Comparison of ENCODE assay signal across 9 mouse cellular contexts in the genomic region with DNA sequence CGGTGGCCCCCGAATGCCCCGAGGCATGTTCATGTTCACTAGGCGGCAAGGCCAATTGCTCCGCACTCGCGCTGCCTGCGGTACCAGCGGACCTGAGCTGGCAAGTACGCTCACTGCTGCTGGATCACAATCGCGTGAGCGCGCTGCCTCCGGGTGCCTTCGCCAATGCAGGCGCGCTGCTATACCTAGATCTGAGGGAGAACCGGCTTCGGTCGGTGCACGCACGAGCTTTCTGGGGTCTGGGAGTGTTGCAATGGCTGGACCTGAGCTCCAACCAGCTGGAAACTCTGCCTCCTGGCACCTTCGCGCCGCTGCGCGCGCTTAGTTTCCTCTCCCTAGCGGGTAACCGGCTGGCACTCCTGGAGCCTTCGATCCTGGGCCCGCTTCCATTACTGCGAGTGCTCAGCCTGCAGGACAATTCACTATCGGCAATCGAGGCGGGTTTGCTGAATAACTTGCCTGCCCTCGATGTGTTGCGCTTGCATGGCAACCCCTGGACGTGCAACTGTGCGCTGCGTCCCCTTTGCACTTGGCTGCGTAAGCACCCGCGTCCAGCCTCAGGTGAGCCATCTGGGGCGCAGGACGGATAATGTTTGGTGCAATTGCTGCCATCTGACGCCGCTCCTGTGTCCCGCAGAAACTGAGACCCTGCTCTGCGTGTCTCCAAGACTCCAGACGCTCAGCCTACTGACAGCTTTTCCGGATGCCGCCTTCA. TPM values are rescaled to one million over a fixed set of nuclear protein-coding genes. Genes with fewer than 3 reads are reported as not detected.
DNase-seq lines count a peak whose midpoint lies in the region; ATAC-seq lines count a peak whose summit lies in the region.
"Had no signal": no experiment of that assay in that cellular context is flagged by ENCODE, and none has a peak within 500 bp of the region (broad histone marks: within the 10 kb centered on the region; RNA-seq: fewer than 3 reads in every experiment).

No protein-coding gene starts in this region.

- peaks cover 12% of the 10 kb centered on the region for H3K36me3 ChIP-seq in embryonic facial prominence, embryonic 13.5 days
- H3K36me3 ChIP-seq in kidney, embryonic 16.5 days (ENCODE audit: insufficient read depth, low read length) = peaks cover 7% of the 10 kb centered on the region
- peaks cover 14% of the 10 kb centered on the region for H3K36me3 ChIP-seq in midbrain, embryonic 10.5 days

- H3K9me3 ChIP-seq in embryonic facial prominence, embryonic 13.5 days = no peaks in the 10 kb centered on the region
- H3K9me3 ChIP-seq in kidney, embryonic 16.5 days (ENCODE audit: low read length) = no peaks in the 10 kb centered on the region
- no peaks in the 10 kb centered on the region for H3K9me3 ChIP-seq in midbrain, embryonic 10.5 days (replicated peaks)

- no peak overlapping the region for H3K9ac ChIP-seq in embryonic facial prominence, embryonic 13.5 days
- H3K9ac ChIP-seq in kidney, embryonic 16.5 days (replicated peaks; ENCODE audit: low read length) = no peak overlapping the region

- peak overlapping the region; percentile 29 for H3K4me3 ChIP-seq in embryonic facial prominence, embryonic 13.5 days
- H3K4me3 ChIP-seq in kidney, embryonic 16.5 days (ENCODE audit: low read length) = peak overlapping the region; percentile 16
- peak overlapping the region; percentile 24 for H3K4me3 ChIP-seq in midbrain, embryonic 10.5 days

- DNase-seq in frontal cortex, postnatal 25 days (ENCODE audit: low spot score in 2 of 2) = no peak
- DNase-seq in ES-CJ7 (ENCODE audit: low read depth, low spot score) = peak; percentile 44
- peak; percentile 26 for DNase-seq in midbrain, embryonic 10.5 days (ENCODE audit: low spot score)
- no peak for DNase-seq in embryo, embryonic 10 days (ENCODE audit: low spot score)
- no peak for DNase-seq in T-cell, adult 2 months (ENCODE audit: low spot score)

- peaks cover 43% of the 10 kb centered on the region for H3K4me1 ChIP-seq in embryonic facial prominence, embryonic 13.5 days
- H3K4me1 ChIP-seq in kidney, embryonic 16.5 days (ENCODE audit: insufficient read depth, low read length) = peaks cover 24% of the 10 kb centered on the region
- peaks cover 28% of the 10 kb centered on the region for H3K4me1 ChIP-seq in midbrain, embryonic 10.5 days

- peak; percentile 15; the same call in 1 of the 2 replicates for ATAC-seq in frontal cortex, adult (ENCODE audit: low TSS enrichment)
- ATAC-seq in embryonic facial prominence, embryonic 13.5 days (ENCODE audit: insufficient number of reproducible peaks, insufficient read depth, low FRiP score, low TSS enrichment, low read depth) = no peak
- ATAC-seq in kidney, embryonic 16.5 days (ENCODE audit: low FRiP score, low TSS enrichment) = no peak

- WGBS in embryonic facial prominence, embryonic 13.5 days = 1% methylated on average over 54 of the region's 54 CpGs
- 1% methylated on average over 54 of the region's 54 CpGs for WGBS in kidney, embryonic 16.5 days
- WGBS in midbrain, embryonic 10.5 days = 2% methylated on average over 54 of the region's 54 CpGs

- H3K27me3 ChIP-seq in embryonic facial prominence, embryonic 13.5 days = peaks cover 81% of the 10 kb centered on the region
- peaks cover 60% of the 10 kb centered on the region for H3K27me3 ChIP-seq in kidney, embryonic 16.5 days (ENCODE audit: insufficient read depth, low read length)
- H3K27me3 ChIP-seq in midbrain, embryonic 10.5 days (ENCODE audit: low read depth, poor library complexity, severe bottlenecking) = peaks cover 91% of the 10 kb centered on the region

- no peak overlapping the region for H3K27ac ChIP-seq in embryonic facial prominence, embryonic 13.5 days
- H3K27ac ChIP-seq in kidney, embryonic 16.5 days (ENCODE audit: low read length) = no peak overlapping the region
- H3K27ac ChIP-seq in midbrain, embryonic 10.5 days (replicated peaks) = no peak overlapping the region

- peak overlapping the region; percentile 60 for H3K4me2 ChIP-seq in embryonic facial prominence, embryonic 13.5 days
- H3K4me2 ChIP-seq in kidney, embryonic 16.5 days (replicated peaks; ENCODE audit: low read depth, low read length) = peak overlapping the region; percentile 37

RNA-seq across cellular contexts. Expression of gene Lrrc26, which starts 0.5 kb away (rescaled TPM):
- polyA plus RNA-seq in embryonic facial prominence, embryonic 13.5 days (2015; fragmentation: Nextera tagmentation; extraction: Ambion mirVana) = 0.22 TPM in 2 replicates
- polyA plus RNA-seq in kidney, embryonic 16.5 days (2015; fragmentation: Nextera tagmentation; extraction: Ambion mirVana) = not detected in 2 replicates
- not detected in 2 replicates for polyA plus RNA-seq in midbrain, embryonic 10.5 days (2016; fragmentation: Nextera tagmentation; extraction: Ambion mirVana)
- polyA plus RNA-seq: C2C12 had no signal

RNA-seq across cellular contexts. Expression of gene Tmem210, which starts 2.3 kb away (rescaled TPM):
- not detected in 2 replicates for polyA plus RNA-seq in embryonic facial prominence, embryonic 13.5 days (2015; fragmentation: Nextera tagmentation; extraction: Ambion mirVana)
- polyA plus RNA-seq in kidney, embryonic 16.5 days (2015; fragmentation: Nextera tagmentation; extraction: Ambion mirVana) = not detected in 2 replicates
- not detected in 2 replicates for polyA plus RNA-seq in midbrain, embryonic 10.5 days (2016; fragmentation: Nextera tagmentation; extraction: Ambion mirVana)
- polyA plus RNA-seq: C2C12 had no signal

RNA-seq across cellular contexts. Expression of gene Anapc2, which starts 18.0 kb away (rescaled TPM):
- 137 and 143 TPM in 2 replicates for polyA plus RNA-seq in embryonic facial prominence, embryonic 13.5 days (2015; fragmentation: Nextera tagmentation; extraction: Ambion mirVana)
- 146 and 152 TPM in 2 replicates for polyA plus RNA-seq in kidney, embryonic 16.5 days (2015; fragmentation: Nextera tagmentation; extraction: Ambion mirVana)
- polyA plus RNA-seq in midbrain, embryonic 10.5 days (2016; fragmentation: Nextera tagmentation; extraction: Ambion mirVana) = 141 and 153 TPM in 2 replicates

RNA-seq across cellular contexts. Expression of gene Ssna1, which starts 18.0 kb away (rescaled TPM):
- polyA plus RNA-seq in embryonic facial prominence, embryonic 13.5 days (2015; fragmentation: Nextera tagmentation; extraction: Ambion mirVana) = 231 and 246 TPM in 2 replicates
- polyA plus RNA-seq in kidney, embryonic 16.5 days (2015; fragmentation: Nextera tagmentation; extraction: Ambion mirVana) = 209 and 211 TPM in 2 replicates
- 243 and 252 TPM in 2 replicates for polyA plus RNA-seq in midbrain, embryonic 10.5 days (2016; fragmentation: Nextera tagmentation; extraction: Ambion mirVana)

RNA-seq across cellular contexts. Expression of gene Tprn, which starts 27.8 kb away (rescaled TPM):
- 7.5 and 8.2 TPM in 2 replicates for polyA plus RNA-seq in embryonic facial prominence, embryonic 13.5 days (2015; fragmentation: Nextera tagmentation; extraction: Ambion mirVana)
- 12.0 and 12.1 TPM in 2 replicates for polyA plus RNA-seq in kidney, embryonic 16.5 days (2015; fragmentation: Nextera tagmentation; extraction: Ambion mirVana)
- polyA plus RNA-seq in midbrain, embryonic 10.5 days (2016; fragmentation: Nextera tagmentation; extraction: Ambion mirVana) = 7.5 and 7.8 TPM in 2 replicates

Comparison
In these comparisons a context has a peak if more than half of its experiments do, and no peak if none do; other contexts are left out.
1. DNase-seq: peak in ES-CJ7 (single experiment) and midbrain, embryonic 10.5 days (single experiment); none in frontal cortex, postnatal 25 days (0 of 2), embryo, embryonic 10 days (single experiment) and T-cell, adult 2 months (single experiment).
2. Peak in every context shown above with its lines, with median percentiles within 50 percentile points of each other: H3K4me3 ChIP-seq.